Mouse (Mus musculus) kidney, embryonic 16.5 days (tissue): Measurements from ENCODE around the gene Dido1. TPM values are rescaled to one million over a fixed set of nuclear protein-coding genes. Genes with fewer than 3 reads are reported as not detected.

Experiments
- ATAC-seq: fragments of 200-750 bp; cut with Nextera tagmentation; 2 replicates; pipeline ENCODE4 v1.8.0; 2017; ENCODE audit warnings: moderate TSS enrichment; ENCODE audit not compliant: low FRiP score, low TSS enrichment
- H3K27ac ChIP-seq: fragments of 300-500 bp; sonication (generic); 2 replicates; pipeline ENCODE4 v1.5.1; 2014; ENCODE audit warnings: low read length
- H3K27me3 ChIP-seq: fragments of 300-500 bp; sonication (generic); 2 replicates; pipeline ENCODE4 v1.6.1; 2014; ENCODE audit warnings: low read length, control low read depth, mixed read lengths; ENCODE audit not compliant: insufficient read depth
- H3K36me3 ChIP-seq: fragments of 300-500 bp; sonication (generic); 2 replicates; pipeline ENCODE4 v1.6.1; 2014; ENCODE audit warnings: low read length, control low read depth, mixed read lengths; ENCODE audit not compliant: insufficient read depth
- H3K4me1 ChIP-seq: fragments of 300-500 bp; sonication (generic); 2 replicates; pipeline ENCODE4 v1.6.1; 2014; ENCODE audit warnings: low read length, control low read depth, mixed read lengths; ENCODE audit not compliant: insufficient read depth
- H3K4me2 ChIP-seq: fragments of 300-500 bp; sonication (generic); replicated peaks from 2 replicates; pipeline ENCODE4 v1.6.1; 2014; ENCODE audit warnings: low read depth, low read length
- H3K4me3 ChIP-seq: fragments of 300-500 bp; sonication (generic); 2 replicates; pipeline ENCODE4 v1.5.1; 2014; ENCODE audit warnings: mild to moderate bottlenecking, low read length
- H3K9ac ChIP-seq: fragments of 300-500 bp; sonication (generic); replicated peaks from 2 replicates; pipeline ENCODE4 v1.6.1; 2014; ENCODE audit warnings: low read length
- H3K9me3 ChIP-seq: fragments of 300-500 bp; sonication (generic); 2 replicates; pipeline ENCODE4 v1.6.1; 2016; ENCODE audit warnings: low read length, control low read depth
- WGBS: fragments of 180-500 bp; shearing (Covaris S2); extraction: QIAGEN DNeasy Blood & Tissue Kit; methylation state at CpG from one replicate; pipeline ENCODE4 v1.1.7; 2014; 5-methylcytosine and 5-hydroxymethylcytosine counted together
- polyA plus RNA-seq: library from polyadenylated mRNA; unstranded; fragments of >200 nt; fragmentation: Nextera tagmentation; extraction: Ambion mirVana; gene quantifications from 2 replicates; pipeline ENCODE4 v1.2.1, GENCODE M21; 2015

The Dido1 gene
- 26.8 and 29.0 TPM in 2 replicates for polyA plus RNA-seq

- H3K4me2 ChIP-seq, result peak within 1 kb of the TSS; percentile 94
- no peaks in the 10 kb centered on the region for H3K9me3 ChIP-seq
- peaks cover 10% of the 10 kb centered on the region for H3K36me3 ChIP-seq
- peaks cover 25% of the 10 kb centered on the region for H3K4me1 ChIP-seq
- WGBS, result under 1% methylated on average over 43 of the region's 43 CpGs
- no peaks in the 10 kb centered on the region for H3K27me3 ChIP-seq
- H3K27ac ChIP-seq, result peak within 1 kb of the TSS; percentile 91
- H3K9ac ChIP-seq, result peak within 1 kb of the TSS; percentile 98
- ATAC-seq, result peak; percentile 92
- H3K4me3 ChIP-seq, result peak within 1 kb of the TSS; percentile 72
These were observed at the start of gene Dido1, which contains the start of gene Gid8 for GRCm38 (mm10) chr2:180709923-180710272. TSS of gene Dido1 (minus strand) at chr2:180709999. TSS of gene Gid8 (plus strand) at chr2:180710117.

DNA sequence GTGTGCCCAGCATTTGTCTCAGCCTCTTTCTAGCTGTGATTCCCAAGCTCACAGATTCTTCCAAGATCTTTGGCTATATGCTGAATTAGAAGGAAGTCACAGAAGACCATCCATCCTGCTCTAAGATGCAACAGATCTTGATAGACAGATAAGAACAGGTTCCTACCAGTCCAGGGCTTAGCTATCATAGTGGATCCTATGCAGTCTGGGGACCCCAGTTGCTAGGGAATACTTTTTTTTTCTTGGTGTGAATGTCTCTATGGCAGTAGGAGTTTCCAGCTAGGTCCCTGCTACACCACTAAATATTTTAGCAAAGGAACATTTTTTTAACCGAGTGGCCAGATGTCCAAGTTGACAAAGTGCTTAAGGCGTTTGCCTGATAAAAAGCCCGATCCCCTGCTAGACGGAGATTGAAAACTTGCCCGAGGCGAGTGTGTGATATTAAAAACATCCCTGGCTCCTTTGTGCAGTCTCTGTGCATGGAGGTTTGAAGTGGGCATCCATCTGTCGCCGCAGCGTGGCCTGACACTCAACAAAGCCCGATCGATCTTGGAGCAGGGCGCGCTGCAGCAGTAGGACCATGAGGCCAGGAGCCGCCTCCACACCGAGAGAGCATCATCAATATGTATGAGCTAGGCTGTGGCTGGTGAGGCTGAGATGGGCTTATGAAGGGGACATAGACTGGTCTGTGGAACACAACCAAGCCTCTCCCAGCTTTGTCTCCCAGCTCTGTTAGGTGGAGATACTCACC lies 48.9 kb upstream of the Dido1 start:
- Histone ChIP-seq H3K27ac (no peak overlapping the region), H3K27me3 (no peaks in the 10 kb centered on the region), H3K4me2 (no peak overlapping the region), H3K36me3 (no peaks in the 10 kb centered on the region), H3K9me3 (no peaks in the 10 kb centered on the region), H3K9ac (no peak overlapping the region), H3K4me3 (no peak overlapping the region), H3K4me1 (no peaks in the 10 kb centered on the region)
- ATAC-seq, result no peak
- 63% methylated on average over 15 of the region's 15 CpGs for WGBS

DNA sequence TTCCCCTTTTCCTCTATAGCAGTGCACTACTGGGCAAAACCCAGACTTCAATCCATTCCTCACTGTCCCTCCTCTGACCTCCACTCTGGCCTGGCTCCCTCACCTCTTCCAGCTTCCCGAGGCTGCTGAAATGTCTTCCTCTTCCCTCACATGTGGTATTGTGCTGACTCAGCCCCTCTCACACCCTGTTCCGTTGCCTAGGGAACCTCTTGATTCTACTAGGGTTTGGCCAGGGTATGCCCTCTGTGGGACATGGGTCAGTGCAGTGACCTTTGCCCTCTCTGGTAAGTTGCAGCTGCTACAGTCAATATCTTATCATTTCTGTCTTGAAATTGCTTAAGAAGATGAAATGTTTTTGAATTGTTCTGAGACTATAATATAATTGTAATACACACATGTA lies 47.0 kb upstream of the Dido1 start:
- Histone ChIP-seq H3K9me3 (no peaks in the 10 kb centered on the region), H3K9ac (no peak overlapping the region), H3K4me2 (no peak overlapping the region), H3K4me1 (no peaks in the 10 kb centered on the region), H3K27me3 (no peaks in the 10 kb centered on the region), H3K4me3 (no peak overlapping the region), H3K36me3 (no peaks in the 10 kb centered on the region), H3K27ac (no peak overlapping the region)
- ATAC-seq, result no peak
- 30% methylated on average over 2 of the region's 2 CpGs for WGBS

- no peak overlapping the region for H3K4me3 ChIP-seq
- WGBS, result 2% methylated on average over 8 of the region's 8 CpGs
These were observed 46.1 kb upstream of the Dido1 start for GRCm38 (mm10) chr2:180755896-180756295.

DNA sequence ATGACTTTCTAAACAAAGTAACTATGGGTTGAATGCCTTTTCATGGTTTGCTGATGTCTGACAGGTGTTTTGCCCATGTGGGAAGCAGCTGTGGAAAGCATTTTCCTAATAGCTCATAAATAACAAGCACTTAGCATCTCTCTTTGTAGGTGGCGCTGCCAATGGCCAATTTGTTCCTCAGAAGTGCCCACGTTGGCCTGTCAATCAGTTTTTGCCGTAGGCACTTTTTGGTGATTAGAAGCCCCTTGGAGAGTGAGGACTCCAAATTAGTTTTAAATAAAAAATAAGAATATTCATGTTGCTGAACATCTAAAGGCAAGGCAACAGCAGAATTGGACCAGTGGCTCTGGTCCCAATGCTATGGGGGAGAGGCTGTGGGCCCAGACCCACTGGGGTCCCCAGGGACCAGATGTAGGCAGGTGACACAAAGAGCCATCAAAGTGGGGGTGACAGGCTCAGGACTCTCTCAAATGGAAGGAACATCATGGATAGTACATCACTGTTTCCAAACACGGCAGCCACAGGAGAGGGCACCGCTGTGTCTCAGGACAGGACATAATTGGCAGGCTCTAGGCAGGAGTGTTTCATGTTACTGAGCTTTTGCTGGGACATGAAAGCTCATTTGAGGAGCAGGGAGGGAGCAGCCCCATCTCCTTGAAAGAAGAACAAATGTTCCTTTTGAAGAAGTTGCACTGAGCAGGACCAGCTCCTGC lies 45.3 kb upstream of the Dido1 start:
- Histone ChIP-seq H3K27ac (no peak overlapping the region), H3K4me2 (no peak overlapping the region), H3K27me3 (no peaks in the 10 kb centered on the region), H3K36me3 (no peaks in the 10 kb centered on the region), H3K9me3 (no peaks in the 10 kb centered on the region), H3K4me3 (no peak overlapping the region), H3K4me1 (no peaks in the 10 kb centered on the region), H3K9ac (no peak overlapping the region)
- no peak for ATAC-seq
- 77% methylated on average over 5 of the region's 5 CpGs for WGBS

More at GRCm38 (mm10) chr2:180755896-180756295, 46.1 kb upstream of the Dido1 start:
- Histone ChIP-seq H3K27me3 (no peaks in the 10 kb centered on the region), H3K27ac (no peak overlapping the region), H3K9ac (no peak overlapping the region), H3K36me3 (no peaks in the 10 kb centered on the region), H3K4me2 (no peak overlapping the region), H3K9me3 (no peaks in the 10 kb centered on the region), H3K4me1 (no peaks in the 10 kb centered on the region)
- ATAC-seq, result no peak

DNA sequence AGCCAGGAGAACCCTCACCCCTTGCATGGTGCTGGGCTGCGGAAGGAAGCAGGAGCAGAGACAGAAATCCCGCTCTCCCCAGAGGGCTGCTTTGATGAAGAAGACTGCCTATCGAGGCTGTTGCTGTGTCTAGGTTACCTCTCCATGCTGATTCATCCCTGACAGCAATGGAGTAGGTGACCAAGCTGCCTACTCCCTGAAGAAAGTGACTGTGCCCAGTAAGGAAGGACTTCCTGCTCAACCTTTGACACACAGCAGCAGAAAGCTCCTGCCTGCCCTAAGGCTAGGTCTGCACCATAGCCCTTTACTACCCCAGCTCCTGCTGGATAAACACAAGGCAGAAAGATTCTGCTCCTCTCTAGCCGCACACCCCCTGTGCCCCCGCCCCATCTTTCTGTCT lies 39.1 kb upstream of the Dido1 start:
- WGBS, result 54% methylated on average over 5 of the region's 5 CpGs
- no peak for ATAC-seq

GRCm38 (mm10) chr2:180746569-180747192 lies 36.9 kb upstream of the Dido1 start:
- H3K4me2 ChIP-seq, result no peak overlapping the region
- WGBS, result 20% methylated on average over 5 of the region's 5 CpGs
- no peak for ATAC-seq
- H3K27me3 ChIP-seq, result no peaks in the 10 kb centered on the region
- H3K27ac ChIP-seq, result no peak overlapping the region
- no peaks in the 10 kb centered on the region for H3K36me3 ChIP-seq
- H3K4me1 ChIP-seq, result no peaks in the 10 kb centered on the region
- H3K4me3 ChIP-seq, result no peak overlapping the region
- no peak overlapping the region for H3K9ac ChIP-seq
- no peaks in the 10 kb centered on the region for H3K9me3 ChIP-seq

More for the DNA sequence above, 39.1 kb upstream of the Dido1 start:
- Histone ChIP-seq H3K27me3 (no peaks in the 10 kb centered on the region), H3K4me3 (no peak overlapping the region), H3K4me1 (no peaks in the 10 kb centered on the region), H3K9ac (no peak overlapping the region), H3K4me2 (no peak overlapping the region), H3K9me3 (no peaks in the 10 kb centered on the region), H3K27ac (no peak overlapping the region), H3K36me3 (no peaks in the 10 kb centered on the region)

DNA sequence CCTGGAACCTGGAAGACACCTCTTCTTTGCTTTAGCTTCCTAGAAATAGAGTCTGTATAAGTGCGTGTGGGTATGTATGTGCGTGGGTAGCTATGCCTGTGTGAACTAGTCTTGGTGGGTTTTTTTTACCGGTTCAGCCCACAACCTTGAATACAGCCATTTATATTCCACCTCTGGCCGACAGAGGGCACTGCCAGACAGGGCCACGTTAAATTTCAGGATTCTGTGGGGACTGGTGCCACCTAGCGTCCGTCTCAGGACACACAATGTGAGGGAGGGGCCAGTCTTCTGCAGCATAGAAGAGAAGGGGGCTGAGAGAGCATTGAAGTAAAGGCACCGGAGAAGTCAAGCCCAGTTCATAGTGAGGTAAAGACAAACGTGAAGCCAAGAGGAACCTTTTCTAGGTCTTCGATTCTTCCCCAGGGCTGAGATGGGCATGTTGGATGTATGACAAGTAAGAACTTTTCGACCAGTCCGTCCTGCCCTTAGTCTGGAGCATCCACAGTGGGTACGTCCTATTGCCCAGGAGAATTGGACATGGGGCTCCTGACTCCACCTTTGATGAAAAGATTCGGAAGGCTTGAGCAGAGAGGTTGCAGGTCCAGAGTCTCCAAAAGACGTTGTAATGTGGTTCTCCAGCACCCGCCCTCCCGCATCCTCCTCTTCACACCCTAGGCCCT lies 35.6 kb upstream of the Dido1 start:
- H3K27me3 ChIP-seq, result no peaks in the 10 kb centered on the region
- no peaks in the 10 kb centered on the region for H3K4me1 ChIP-seq
- H3K4me3 ChIP-seq, result no peak overlapping the region
- H3K9ac ChIP-seq, result no peak overlapping the region
- peak; percentile 73; the same call in 1 of the 2 replicates for ATAC-seq
- 39% methylated on average over 17 of the region's 17 CpGs for WGBS
- no peak overlapping the region for H3K4me2 ChIP-seq
- no peaks in the 10 kb centered on the region for H3K9me3 ChIP-seq
- H3K36me3 ChIP-seq, result no peaks in the 10 kb centered on the region
- no peak overlapping the region for H3K27ac ChIP-seq

DNA sequence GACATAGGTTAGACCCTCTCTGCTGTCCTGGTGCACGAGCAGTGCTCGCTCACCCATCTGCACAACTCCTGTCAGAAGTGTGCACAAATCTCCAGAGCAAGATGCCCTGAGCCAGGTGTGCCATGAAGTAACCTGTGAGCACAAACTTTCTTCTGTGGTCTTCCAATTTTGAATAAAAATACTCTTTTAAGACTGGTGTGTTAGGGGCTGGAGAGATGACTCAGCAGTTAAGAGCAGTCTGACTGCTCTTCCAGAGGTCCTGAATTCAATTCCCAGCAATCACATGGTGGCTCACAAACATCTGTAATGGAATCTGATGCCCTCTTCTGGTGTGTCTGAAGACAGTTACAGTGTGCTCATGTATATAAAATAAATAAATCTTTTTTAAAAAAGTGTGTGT lies 33.5 kb upstream of the Dido1 start:
- no peaks in the 10 kb centered on the region for H3K4me1 ChIP-seq
- 94% methylated on average over 2 of the region's 2 CpGs for WGBS
- H3K9ac ChIP-seq, result no peak overlapping the region
- H3K36me3 ChIP-seq, result no peaks in the 10 kb centered on the region
- no peak overlapping the region for H3K4me2 ChIP-seq
- H3K27me3 ChIP-seq, result no peaks in the 10 kb centered on the region
- no peak overlapping the region for H3K4me3 ChIP-seq
- no peak for ATAC-seq
- H3K27ac ChIP-seq, result no peak overlapping the region
- H3K9me3 ChIP-seq, result no peaks in the 10 kb centered on the region
